Mouse (Mus musculus) T-helper 17 cell (primary cell): ENCODE data around the gene Prr14.

Experiments used
- in situ Hi-C, 2 experiments: fragments of 300-600 bp; cut with MboI, MseI; formaldehyde crosslinking; loops; 1 replicate in 1 of 2; 2 replicates in 1 of 2; pipeline ENCODE4 v1.15.1; 2025; ENCODE audit warnings: high pct_unique_total_duplicates in 2 of 2

Gene Prr14

GRCm38 (mm10) chr7:127470743-127471645, 11.6 kb downstream of the Prr14 start:
- in situ Hi-C loops, result loop anchor here in 1 of 2 experiments (10.0 kb wide), 1 partner anchor 816 kb away; no protein-coding TSS in a partner anchor

GRCm38 (mm10) chr7:127471646-127472010, 12.2 kb downstream of the Prr14 start:
- in situ Hi-C loops, result loop anchor here in 1 of 2 experiments (10.0 kb wide), 1 partner anchor 817 kb away; no protein-coding TSS in a partner anchor

GRCm38 (mm10) chr7:127472060-127472459, 12.6 kb downstream of the Prr14 start:
- in situ Hi-C loops, result loop anchor here in 1 of 2 experiments (10.0 kb wide), 1 partner anchor 817 kb away; no protein-coding TSS in a partner anchor

GRCm38 (mm10) chr7:127473705-127474104, 14.3 kb downstream of the Prr14 start:
- in situ Hi-C loops, result loop anchor here in 1 of 2 experiments (10.0 kb wide), 1 partner anchor 819 kb away; no protein-coding TSS in a partner anchor

GRCm38 (mm10) chr7:127474378-127475070, 15.1 kb downstream of the Prr14 start:
- in situ Hi-C loops, result loop anchor here in 1 of 2 experiments (10.0 kb wide), 1 partner anchor 820 kb away; no protein-coding TSS in a partner anchor

GRCm38 (mm10) chr7:127475186-127475740, 15.9 kb downstream of the Prr14 start:
- in situ Hi-C loops, result loop anchor here in 1 of 2 experiments (10.0 kb wide), 1 partner anchor 820 kb away; no protein-coding TSS in a partner anchor

GRCm38 (mm10) chr7:127476336-127476735, 16.9 kb downstream of the Prr14 start:
- in situ Hi-C loops, result loop anchor here in 1 of 2 experiments (10.0 kb wide), 1 partner anchor 822 kb away; no protein-coding TSS in a partner anchor

GRCm38 (mm10) chr7:127476855-127477254, 17.4 kb downstream of the Prr14 start:
- in situ Hi-C loops, result loop anchor here in 1 of 2 experiments (10.0 kb wide), 1 partner anchor 822 kb away; no protein-coding TSS in a partner anchor

- in situ Hi-C loops, result loop anchor here in 1 of 2 experiments (10.0 kb wide), 1 partner anchor 823 kb away; no protein-coding TSS in a partner anchor
These were observed 18.6 kb downstream of the Prr14 start for GRCm38 (mm10) chr7:127477687-127478634.

GRCm38 (mm10) chr7:127478635-127479317, 19.4 kb downstream of the Prr14 start, which contains the start of gene Fbrs:
Gene Fbrs, plus strand, starts transcription at chr7:127479199.
- in situ Hi-C loops, result loop anchor here in 1 of 2 experiments (10.0 kb wide), 1 partner anchor 824 kb away; no protein-coding TSS in a partner anchor

GRCm38 (mm10) chr7:127479318-127480225, 20.2 kb downstream of the Prr14 start:
- in situ Hi-C loops, result loop anchor here (10.0 kb wide), 2 partner anchors 695 to 825 kb away; partner anchors contain the start of gene Tbx6 (in 1 of the 2)

GRCm38 (mm10) chr7:127480321-127480720, 20.9 kb downstream of the Prr14 start:
- in situ Hi-C loops, result loop anchor here in 1 of 2 experiments (10.0 kb wide), 1 partner anchor 696 kb away; the partner anchor contains the start of gene Tbx6

GRCm38 (mm10) chr7:127485416-127485815, 26.0 kb downstream of the Prr14 start:
- in situ Hi-C loops, result loop anchor here in 1 of 2 experiments (5.0 to 10.0 kb wide), 2 partner anchors 118 to 701 kb away; partner anchors contain the start of gene Tbx6

- in situ Hi-C loops, result loop anchor here in 1 of 2 experiments (5.0 to 10.0 kb wide), 2 partner anchors 121 to 704 kb away; partner anchors contain the start of gene Tbx6
These were observed 29.0 kb downstream of the Prr14 start for GRCm38 (mm10) chr7:127488364-127488763.

- in situ Hi-C loops, result loop anchor here (5.0 to 10.0 kb wide), 3 partner anchors 123 to 705 kb away; partner anchors contain the start of gene Tbx6 (in 1 of the 2)
These were observed 30.6 kb downstream of the Prr14 start for GRCm38 (mm10) chr7:127489982-127490381.

GRCm38 (mm10) chr7:127491846-127492245, 32.4 kb downstream of the Prr14 start:
- in situ Hi-C loops, result loop anchor here in 1 of 2 experiments (5.0 kb wide), 1 partner anchor 130 kb away; no protein-coding TSS in a partner anchor

GRCm38 (mm10) chr7:127494648-127495047, 35.2 kb downstream of the Prr14 start:
- in situ Hi-C loops, result loop anchor here in 1 of 2 experiments (5.0 kb wide), 1 partner anchor 132 kb away; no protein-coding TSS in a partner anchor

GRCm38 (mm10) chr7:127497382-127497781, 38.0 kb downstream of the Prr14 start:
- in situ Hi-C loops, result no loop called here
